Mouse (Mus musculus) cerebellum, adult 9-11 months (tissue): ENCODE data around the gene Ankrd13d.

Source experiments
- DNase-seq: peaks from one replicate; pipeline ENCODE4 v3.0.0; 2022

Gene Ankrd13d

GRCm38 (mm10) chr19:4220957-4221743 lies 61.8 kb downstream of the Ankrd13d start:
- DNase-seq, result no peak

- no peak for DNase-seq
Measured at GRCm38 (mm10) chr19:4220416-4220815, 62.5 kb downstream of the Ankrd13d start.
